Mouse (Mus musculus) midbrain, embryonic 12.5 days (tissue): Measurements from ENCODE around the gene Gm4724. TPM values are rescaled to one million over a fixed set of nuclear protein-coding genes. Genes with fewer than 3 reads are reported as not detected.
"Not testable (repeated sequence)": the region's sequence is repeated elsewhere in the genome, so short reads cannot be mapped to it uniquely, and the experiment has no call there.

Experiments
- ATAC-seq: fragments of 200-750 bp; cut with Nextera tagmentation; 2 replicates; pipeline ENCODE4 v1.8.0; 2017; ENCODE audit warnings: low read depth, moderate TSS enrichment, moderate library complexity; ENCODE audit not compliant: low FRiP score
- H3K27ac ChIP-seq: fragments of 300-500 bp; sonication (generic); replicated peaks from 2 replicates; pipeline ENCODE4 v1.5.1; 2016; ENCODE audit warnings: mild to moderate bottlenecking
- H3K27me3 ChIP-seq: fragments of 300-500 bp; sonication (generic); 2 replicates; pipeline ENCODE4 v1.6.1; 2016; ENCODE audit warnings: mild to moderate bottlenecking
- H3K36me3 ChIP-seq: fragments of 300-500 bp; sonication (generic); 2 replicates; pipeline ENCODE4 v1.6.1; 2016
- H3K4me1 ChIP-seq: fragments of 300-500 bp; sonication (generic); 2 replicates; pipeline ENCODE4 v1.6.1; 2016
- H3K4me2 ChIP-seq: fragments of 300-500 bp; sonication (generic); replicated peaks from 2 replicates; pipeline ENCODE4 v1.6.1; 2016; ENCODE audit warnings: mild to moderate bottlenecking, moderate library complexity
- H3K4me3 ChIP-seq: fragments of 300-500 bp; sonication (generic); 2 replicates; pipeline ENCODE4 v1.5.1; 2016; ENCODE audit warnings: mild to moderate bottlenecking
- H3K9ac ChIP-seq: fragments of 300-500 bp; sonication (generic); replicated peaks from 2 replicates; pipeline ENCODE4 v1.6.1; 2016; ENCODE audit warnings: mild to moderate bottlenecking, moderate library complexity
- H3K9me3 ChIP-seq: fragments of 300-500 bp; sonication (generic); 2 replicates; pipeline ENCODE4 v1.6.1; 2016; ENCODE audit warnings: mild to moderate bottlenecking
- WGBS: fragments of 180-500 bp; shearing (Covaris S2); methylation state at CpG from one replicate; pipeline ENCODE4 v1.1.7; 2016; 5-methylcytosine and 5-hydroxymethylcytosine counted together
- polyA plus RNA-seq: library from polyadenylated mRNA; unstranded; fragments of >200 nt; fragmentation: Nextera tagmentation; extraction: Ambion mirVana; gene quantifications from 2 replicates; pipeline ENCODE4 v1.2.1, GENCODE M21; 2016

Gm4724 gene
- 7.4 and 16.6 TPM in 2 replicates for polyA plus RNA-seq

DNA sequence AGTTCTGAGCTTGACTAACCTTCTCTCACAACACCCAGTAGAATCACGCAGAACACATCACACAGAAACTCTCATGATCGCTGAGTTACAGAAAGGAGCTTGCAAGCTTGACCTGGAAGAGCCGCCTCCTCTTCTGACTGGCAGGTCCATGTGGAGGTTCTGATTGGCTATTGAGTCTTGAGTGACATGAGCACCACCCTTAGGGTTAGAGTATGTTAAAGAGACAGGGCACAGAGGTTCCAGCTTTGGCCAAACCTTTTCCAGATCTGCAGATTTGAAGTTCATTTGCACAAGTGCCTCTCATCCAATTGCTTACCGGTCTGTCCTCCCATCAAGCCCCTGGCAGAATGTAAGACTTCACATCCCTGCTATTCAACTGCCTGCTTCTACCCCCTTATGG lies at the start of gene Gm4724:
Gm4724 (minus strand) TSS at position 101 of the 400 bp plus-strand sequence.
- not testable (repeated sequence) for ATAC-seq, H3K36me3 ChIP-seq, H3K27ac ChIP-seq, H3K4me1 ChIP-seq, H3K9me3 ChIP-seq, H3K27me3 ChIP-seq, H3K4me2 ChIP-seq, H3K4me3 ChIP-seq, H3K9ac ChIP-seq
- no CpG with 5 or more reads among the region's 4 CpGs for WGBS

DNA sequence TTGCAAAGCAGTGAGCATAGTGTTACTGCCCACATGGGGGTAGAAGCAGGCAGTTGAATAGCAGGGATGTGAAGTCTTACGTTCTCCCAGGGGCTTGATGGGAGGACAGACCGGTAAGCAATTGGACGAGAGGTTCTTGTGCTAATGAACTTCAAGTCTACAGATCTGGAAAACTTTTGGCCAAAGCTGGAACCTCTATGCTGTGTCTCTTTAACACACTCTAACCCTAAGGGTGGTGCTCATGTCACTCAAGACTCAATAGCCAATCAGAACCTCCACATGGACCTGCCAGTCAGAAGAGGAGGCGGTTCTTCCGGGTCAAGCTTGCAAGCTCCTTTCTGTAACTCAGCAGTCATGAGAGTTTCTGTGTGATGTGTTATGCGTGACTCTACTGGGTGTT lies 34.1 kb upstream of the Gm4724 start, which contains the start of gene Zfp965:
Zfp965 (plus strand) TSS at position 301 of the 400 bp plus-strand sequence.
- not testable (repeated sequence) for H3K9ac ChIP-seq, H3K4me3 ChIP-seq, H3K27ac ChIP-seq, H3K9me3 ChIP-seq, H3K27me3 ChIP-seq, H3K36me3 ChIP-seq, H3K4me2 ChIP-seq, H3K4me1 ChIP-seq, ATAC-seq
- no CpG with 5 or more reads among the region's 6 CpGs for WGBS

Other genes with a start within 250 kb of the Gm4724 start
- 5.8 and 5.9 TPM in 2 replicates for gene Gm14391, start 228.9 kb downstream of the Gm4724 start, polyA plus RNA-seq
- gene Gm14440, start 160.7 kb downstream of the Gm4724 start, polyA plus RNA-seq, result 4.7 and 5.7 TPM in 2 replicates
- gene Gm4631, start 97.6 kb downstream of the Gm4724 start, polyA plus RNA-seq, result 19.2 and 20.1 TPM in 2 replicates
- 5.9 and 6.8 TPM in 2 replicates for gene Zfp968, start 63.4 kb downstream of the Gm4724 start, polyA plus RNA-seq
- gene Zfp965, start 34.2 kb upstream of the Gm4724 start, polyA plus RNA-seq, result 6.5 and 7.9 TPM in 2 replicates
- gene Gm11007, start 208.2 kb upstream of the Gm4724 start, polyA plus RNA-seq, result not detected in 2 replicates